Mouse (Mus musculus) kidney, adult 2 months (tissue): ENCODE measurements around the gene Ctnna2. TPM values are rescaled to one million over a fixed set of nuclear protein-coding genes. Genes with fewer than 3 reads are reported as not detected.

Experiments
- DNase-seq: peaks from one replicate; pipeline ENCODE4 v3.0.0; 2021
- H3K27ac ChIP-seq: fragments of 200-500 bp; 2 replicates; pipeline ENCODE4 v1.5.1; 2012; ENCODE audit warnings: low read depth, low read length, control low read depth, inconsistent platforms; ENCODE audit not compliant: insufficient read depth
- H3K27me3 ChIP-seq: fragments of 200-500 bp; replicated peaks from 2 replicates; pipeline ENCODE4 v1.6.1; 2012; ENCODE audit warnings: mild to moderate bottlenecking, moderate library complexity, low read length, inconsistent platforms; ENCODE audit not compliant: control insufficient read depth, insufficient read depth
- H3K36me3 ChIP-seq: fragments of 200-500 bp; 2 replicates; pipeline ENCODE4 v1.6.1; 2012; ENCODE audit warnings: mild to moderate bottlenecking, moderate library complexity, low read length, inconsistent platforms; ENCODE audit not compliant: control insufficient read depth, insufficient read depth
- H3K4me1 ChIP-seq: fragments of 200-500 bp; 2 replicates; pipeline ENCODE4 v1.6.1; 2011; ENCODE audit warnings: low read length; ENCODE audit not compliant: control insufficient read depth, insufficient read depth
- H3K4me3 ChIP-seq: fragments of 200-500 bp; 2 replicates; pipeline ENCODE4 v1.5.1; 2011; ENCODE audit warnings: mild to moderate bottlenecking, low read depth, low read length, control low read depth; ENCODE audit not compliant: insufficient read depth
- CTCF ChIP-seq: fragments of 200-500 bp; conservative IDR thresholded peaks from 2 replicates; pipeline ENCODE4 v1.5.1; 2011; ENCODE audit warnings: low read depth, mild to moderate bottlenecking, control low read depth, low read length, moderate library complexity, mixed read lengths; ENCODE audit not compliant: insufficient read depth, insufficient read length
- POLR2A ChIP-seq: fragments of 200-500 bp; IDR thresholded peaks from one replicate; pipeline ENCODE4 v1.6.1; 2011; ENCODE audit warnings: low read depth, low read length, control low read depth
- WGBS: fragments of 180-500 bp; shearing (Covaris S2); methylation state at CpG from one replicate; pipeline ENCODE4 v1.1.7; 2018; 5-methylcytosine and 5-hydroxymethylcytosine counted together
- polyA plus RNA-seq: library from polyadenylated mRNA; depleted of rRNA; stranded (reverse); fragments of >200 nt; gene quantifications from 2 replicates; pipeline ENCODE4 v1.2.3, GENCODE M21; 2012

Gene Ctnna2
- polyA plus RNA-seq, 1 experiment: 0.80 TPM

DNA sequence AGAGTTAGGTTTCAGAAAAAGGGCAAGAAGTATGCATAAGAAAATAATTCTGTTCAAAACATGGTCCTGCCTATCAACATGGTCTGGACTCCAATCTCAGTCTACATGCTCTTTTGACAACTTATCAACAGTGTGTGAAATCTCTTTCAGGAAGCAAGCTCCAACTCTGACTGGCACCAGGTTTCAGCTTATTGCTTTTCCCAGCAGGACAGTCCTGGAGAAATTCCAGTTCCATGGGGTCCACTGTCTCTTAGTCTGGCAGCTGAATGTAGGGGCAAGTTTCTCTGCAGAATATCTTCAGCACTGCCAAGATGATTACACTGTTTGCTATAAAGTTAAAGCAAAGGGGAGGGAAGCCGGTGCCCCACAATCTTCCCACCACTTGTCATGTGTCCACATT, 130.1 kb downstream of the Ctnna2 start:
- no peaks in the 10 kb centered on the region for H3K36me3 ChIP-seq
- no peak for DNase-seq
- no peaks in the 10 kb centered on the region for H3K27me3 ChIP-seq
- no peak overlapping the region for H3K27ac ChIP-seq
- TF ChIP-seq CTCF: no peak
- TF ChIP-seq POLR2A: no peak
- no peak overlapping the region for H3K4me3 ChIP-seq
- no peaks in the 10 kb centered on the region for H3K4me1 ChIP-seq
- 92% methylated on average over 1 of the region's 1 CpGs for WGBS

DNA sequence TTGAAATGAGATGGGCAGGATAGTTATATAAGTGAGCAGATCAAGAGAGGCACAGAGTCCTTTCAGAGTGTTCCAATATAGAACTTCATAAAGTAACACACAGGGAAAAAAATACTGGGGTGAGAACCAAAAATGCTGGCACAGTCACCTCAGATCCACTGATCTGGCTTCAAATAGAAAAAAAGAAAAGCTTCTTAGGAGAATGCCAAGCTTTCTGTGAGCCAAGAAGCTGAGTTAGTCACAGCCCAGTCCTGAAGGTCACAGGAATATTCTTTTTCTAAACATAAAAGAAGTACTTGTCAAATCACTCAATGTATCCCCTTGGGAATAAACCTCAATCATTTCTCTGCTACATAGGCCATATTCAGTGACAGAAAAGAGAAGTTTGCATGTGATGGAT, 130.7 kb downstream of the Ctnna2 start:
- no peaks in the 10 kb centered on the region for H3K27me3 ChIP-seq
- no peak overlapping the region for H3K4me3 ChIP-seq
- no peak for TF ChIP-seq CTCF
- TF ChIP-seq POLR2A: no peak
- H3K36me3 ChIP-seq: no peaks in the 10 kb centered on the region
- no peak for DNase-seq
- H3K4me1 ChIP-seq: no peaks in the 10 kb centered on the region
- H3K27ac ChIP-seq: no peak overlapping the region

DNA sequence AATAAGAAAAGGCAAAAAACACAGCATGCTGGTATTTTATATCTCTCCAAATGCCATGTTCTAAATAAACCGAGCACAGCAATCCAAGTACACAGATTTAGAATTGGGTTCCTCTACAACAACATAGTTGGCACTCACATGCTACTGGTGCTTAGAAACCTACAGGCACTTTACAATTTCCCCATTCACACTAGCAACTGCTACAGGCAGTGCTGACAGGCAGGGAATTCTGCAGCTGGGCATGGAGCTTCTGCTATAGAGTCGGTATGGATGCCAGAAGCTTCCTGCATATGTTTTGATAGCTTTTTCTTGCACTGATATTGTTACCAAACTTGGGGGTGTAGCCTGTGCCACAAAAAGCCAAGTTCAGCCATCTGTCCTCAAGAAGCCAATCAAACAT, 131.8 kb downstream of the Ctnna2 start:
- Histone ChIP-seq H3K27ac (no peak overlapping the region), H3K4me1 (no peaks in the 10 kb centered on the region), H3K27me3 (no peaks in the 10 kb centered on the region), H3K4me3 (no peak overlapping the region), H3K36me3 (no peaks in the 10 kb centered on the region)
- TF ChIP-seq CTCF: no peak
- TF ChIP-seq POLR2A: no peak
- 86% methylated on average over 2 of the region's 2 CpGs for WGBS
- DNase-seq: no peak

DNA sequence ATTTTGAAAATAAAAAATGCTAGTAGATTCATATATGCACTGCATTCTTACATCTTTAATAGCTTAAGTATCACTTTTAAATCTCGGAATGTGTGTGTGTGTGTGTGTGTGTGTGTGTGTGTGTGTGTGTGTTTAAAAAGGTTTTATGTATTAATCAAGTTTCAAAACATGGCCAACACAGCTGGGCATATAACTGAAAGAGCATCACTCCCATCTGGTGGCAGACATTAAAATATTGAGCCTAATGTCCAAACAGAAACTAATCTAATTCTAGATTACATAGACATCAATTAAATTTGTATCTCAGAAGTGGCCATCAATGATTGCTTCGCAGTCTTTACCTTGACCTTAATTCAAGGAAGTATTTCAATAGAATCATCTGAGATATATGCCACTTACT, 140.4 kb downstream of the Ctnna2 start:
- H3K27me3 ChIP-seq: no peaks in the 10 kb centered on the region
- no peak overlapping the region for H3K4me3 ChIP-seq
- H3K36me3 ChIP-seq: no peaks in the 10 kb centered on the region
- H3K4me1 ChIP-seq: no peaks in the 10 kb centered on the region
- TF ChIP-seq POLR2A (no peak), CTCF (no peak)
- DNase-seq: no peak
- 70% methylated on average over 2 of the region's 2 CpGs for WGBS
- no peak overlapping the region for H3K27ac ChIP-seq

DNA sequence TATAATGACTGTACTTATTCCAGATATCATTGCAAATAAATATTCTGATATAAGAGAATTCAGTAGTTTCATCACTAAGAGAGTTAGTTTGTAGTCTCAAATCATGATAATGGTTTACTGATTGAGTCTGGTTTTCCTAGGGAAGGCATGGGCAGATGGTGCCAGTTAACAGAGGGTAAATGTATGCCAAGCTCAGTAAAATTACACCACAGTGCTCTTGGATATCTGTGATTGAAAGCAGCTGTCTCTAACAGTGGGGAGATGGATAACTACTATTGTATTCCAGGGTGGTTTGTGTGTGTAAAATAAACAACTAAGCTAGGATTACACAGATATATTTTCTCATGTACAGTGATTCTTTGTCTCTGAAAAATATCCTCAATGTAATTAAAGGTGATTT, 140.8 kb downstream of the Ctnna2 start:
- Histone ChIP-seq H3K4me3 (no peak overlapping the region), H3K4me1 (no peaks in the 10 kb centered on the region), H3K27ac (no peak overlapping the region), H3K36me3 (no peaks in the 10 kb centered on the region), H3K27me3 (no peaks in the 10 kb centered on the region)
- no peak for TF ChIP-seq POLR2A
- TF ChIP-seq CTCF: no peak
- no peak for DNase-seq

DNA sequence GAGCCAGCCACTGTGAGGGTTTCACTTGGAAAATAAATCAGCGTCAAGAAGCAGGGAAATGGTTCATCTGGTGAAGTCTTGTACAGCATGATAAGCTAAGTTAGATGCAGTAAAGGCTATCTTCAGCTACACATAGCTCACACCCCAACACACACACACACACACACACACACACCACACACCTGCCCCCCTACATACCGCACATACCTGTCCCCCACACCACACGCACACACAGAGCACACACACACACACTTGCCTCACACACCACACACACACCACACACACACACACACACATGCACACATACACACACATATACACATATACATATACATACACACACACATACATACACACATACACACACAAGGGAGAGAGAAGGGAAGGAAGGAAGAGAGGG, 142.0 kb downstream of the Ctnna2 start:
- Histone ChIP-seq H3K27me3 (no peaks in the 10 kb centered on the region), H3K4me1 (no peaks in the 10 kb centered on the region), H3K4me3 (no peak overlapping the region), H3K27ac (no peak overlapping the region), H3K36me3 (no peaks in the 10 kb centered on the region)
- 87% methylated on average over 3 of the region's 3 CpGs for WGBS
- DNase-seq: no peak
- TF ChIP-seq CTCF (no peak), POLR2A (no peak)

DNA sequence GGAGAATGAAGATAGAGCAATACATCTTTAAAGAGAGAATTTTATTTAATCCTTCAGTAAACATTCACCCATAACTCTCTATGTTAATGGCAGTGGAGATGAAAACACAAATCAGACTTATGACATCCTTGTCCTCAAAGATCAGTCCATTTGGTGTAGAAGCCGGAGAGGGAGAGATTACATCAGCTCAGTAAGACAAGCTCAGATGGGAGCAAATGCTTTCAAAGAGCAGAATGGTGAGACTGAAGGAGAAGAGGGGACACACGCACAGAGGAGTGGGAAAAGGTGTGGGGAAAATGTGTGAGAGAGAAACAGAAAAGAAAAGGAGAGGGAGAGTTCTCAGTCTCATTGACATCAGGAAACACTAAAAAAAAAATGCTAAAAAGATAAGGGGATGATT, 144.8 kb downstream of the Ctnna2 start:
- Histone ChIP-seq H3K4me1 (no peaks in the 10 kb centered on the region), H3K27me3 (no peaks in the 10 kb centered on the region), H3K36me3 (no peaks in the 10 kb centered on the region), H3K4me3 (no peak overlapping the region), H3K27ac (no peak overlapping the region)
- TF ChIP-seq POLR2A (no peak), CTCF (no peak)
- no peak for DNase-seq
- 75% methylated on average over 2 of the region's 2 CpGs for WGBS

DNA sequence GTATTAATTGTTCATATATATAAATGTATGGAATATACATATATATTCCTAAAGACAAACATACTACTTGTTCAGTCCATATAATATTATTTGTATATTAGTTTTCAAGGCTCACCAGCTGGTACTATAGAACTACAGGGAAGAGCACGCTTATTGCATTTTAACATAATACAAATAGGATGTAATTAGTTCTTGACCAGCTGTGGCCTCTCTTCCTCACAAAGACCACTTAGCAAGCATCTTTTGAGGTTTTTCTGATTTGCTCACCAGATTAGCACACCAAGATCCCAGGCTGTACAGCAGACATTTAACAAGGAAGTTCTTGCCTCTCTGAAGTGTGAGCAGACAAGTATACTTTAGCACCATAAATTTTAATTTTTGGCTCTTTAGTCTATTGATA, 152.0 kb downstream of the Ctnna2 start:
- no peaks in the 10 kb centered on the region for H3K4me1 ChIP-seq
- TF ChIP-seq CTCF (no peak), POLR2A (no peak)
- H3K27me3 ChIP-seq: no peaks in the 10 kb centered on the region
- H3K36me3 ChIP-seq: no peaks in the 10 kb centered on the region
- no peak for DNase-seq
- H3K27ac ChIP-seq: no peak overlapping the region
- H3K4me3 ChIP-seq: no peak overlapping the region
- WGBS: 83% methylated on average over 1 of the region's 1 CpGs
